Mouse (Mus musculus): ENCODE measurements around the gene Angptl3. TPM values are rescaled to one million over a fixed set of nuclear protein-coding genes. Genes with fewer than 3 reads are reported as not detected.

Angptl3 gene
- total RNA-seq (2015), result 1.7 and 3.2 TPM in 2 replicates
- total RNA-seq (2017), result 2.0 and 3.7 TPM in 2 replicates

DNA sequence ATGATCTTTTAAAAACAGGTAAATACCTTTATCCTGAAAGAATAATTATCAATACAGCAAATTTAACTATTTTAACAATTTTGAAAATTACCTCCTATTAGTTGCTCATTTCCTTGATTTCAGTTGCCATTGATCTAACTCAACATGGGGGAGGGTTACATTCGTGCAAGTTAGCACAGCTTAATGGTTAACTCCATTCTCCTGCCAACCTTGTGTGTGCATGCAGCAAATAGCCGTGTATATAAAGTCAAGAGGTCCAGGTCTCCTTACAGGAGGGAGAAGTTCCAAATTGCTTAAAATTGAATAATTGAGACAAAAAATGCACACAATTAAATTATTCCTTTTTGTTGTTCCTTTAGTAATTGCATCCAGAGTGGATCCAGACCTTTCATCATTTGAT, at the start of gene Angptl3:
Gene Angptl3 (plus strand): TSS at position 269 of the 400 bp plus-strand sequence.
- ATAC-seq (replicated peaks; ENCODE audit: poor library complexity), result no peak

GRCm38 (mm10) chr4:98984701-98985100, 46.1 kb upstream of the Angptl3 start:
- ATAC-seq (replicated peaks; ENCODE audit: poor library complexity), result no peak

GRCm38 (mm10) chr4:98993491-98993890, 37.3 kb upstream of the Angptl3 start:
- ATAC-seq (replicated peaks; ENCODE audit: poor library complexity), result no peak

GRCm38 (mm10) chr4:99005574-99005973, 25.2 kb upstream of the Angptl3 start:
- no peak for ATAC-seq (replicated peaks; ENCODE audit: poor library complexity)

DNA sequence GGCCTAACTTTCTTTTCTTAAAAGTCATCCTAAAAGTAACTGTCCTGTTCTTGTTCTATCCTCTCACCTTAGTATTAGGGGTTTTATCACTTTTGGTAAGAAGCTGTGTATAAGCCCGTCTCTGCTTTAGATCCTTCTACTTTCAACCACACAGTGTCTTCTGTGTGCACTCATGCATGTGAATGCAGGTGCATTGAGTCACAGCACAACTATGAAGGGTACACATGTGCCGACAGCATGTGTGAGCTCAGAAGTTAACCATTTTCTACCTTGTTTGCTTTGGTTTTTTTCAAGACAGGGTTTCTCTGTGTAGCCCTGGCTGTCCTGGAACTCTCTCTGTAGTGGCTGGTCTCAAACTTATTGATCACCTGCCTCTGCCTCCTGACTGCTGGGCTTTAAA, 24.4 kb upstream of the Angptl3 start:
- no peak for ATAC-seq (replicated peaks; ENCODE audit: poor library complexity)

DNA sequence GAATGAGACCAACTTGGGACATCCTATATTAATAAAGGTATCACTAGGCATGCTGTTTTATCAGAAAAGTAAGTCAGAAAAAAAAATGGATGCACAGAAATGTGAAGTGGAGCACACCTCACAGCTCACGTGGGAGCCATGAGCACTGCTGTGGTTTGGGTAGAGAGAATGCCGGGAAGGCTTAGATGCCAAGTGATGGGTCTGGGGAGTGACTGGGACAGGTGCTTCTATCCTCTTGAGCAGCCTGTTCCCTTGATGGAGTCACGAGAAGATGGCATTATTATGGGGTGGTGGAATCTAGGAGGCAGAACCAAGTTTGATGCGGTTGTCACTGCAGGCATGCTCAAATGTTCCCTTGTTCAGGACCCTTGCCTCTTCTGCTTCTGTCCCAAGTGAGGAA, 19.7 kb upstream of the Angptl3 start:
- no peak for ATAC-seq (replicated peaks; ENCODE audit: poor library complexity)

DNA sequence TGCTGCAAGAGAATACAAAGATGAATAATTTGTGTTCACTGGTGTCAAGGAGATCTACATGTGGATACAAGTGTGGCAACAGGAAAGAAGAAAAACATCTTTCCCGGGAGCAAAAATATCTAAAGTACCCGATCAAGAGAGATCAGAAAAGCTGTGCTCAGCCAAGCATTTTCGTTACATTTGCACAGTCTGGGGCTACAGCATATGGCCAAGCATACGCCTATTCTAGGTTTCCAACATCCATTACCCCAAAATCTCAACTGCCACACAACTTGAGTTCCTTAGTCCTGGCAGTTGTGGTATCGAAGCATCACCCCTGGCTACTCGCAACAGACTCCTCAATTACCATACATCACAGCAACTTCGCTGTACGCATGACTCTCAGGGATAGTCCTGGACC, 8.5 kb upstream of the Angptl3 start:
- no peak for ATAC-seq (replicated peaks; ENCODE audit: poor library complexity)

- ATAC-seq (replicated peaks; ENCODE audit: poor library complexity), result 0 out of 2 replicates have a peak, but pooled peaks have one; percentile 20
Observed at GRCm38 (mm10) chr4:99028377-99028776, 2.4 kb upstream of the Angptl3 start.

DNA sequence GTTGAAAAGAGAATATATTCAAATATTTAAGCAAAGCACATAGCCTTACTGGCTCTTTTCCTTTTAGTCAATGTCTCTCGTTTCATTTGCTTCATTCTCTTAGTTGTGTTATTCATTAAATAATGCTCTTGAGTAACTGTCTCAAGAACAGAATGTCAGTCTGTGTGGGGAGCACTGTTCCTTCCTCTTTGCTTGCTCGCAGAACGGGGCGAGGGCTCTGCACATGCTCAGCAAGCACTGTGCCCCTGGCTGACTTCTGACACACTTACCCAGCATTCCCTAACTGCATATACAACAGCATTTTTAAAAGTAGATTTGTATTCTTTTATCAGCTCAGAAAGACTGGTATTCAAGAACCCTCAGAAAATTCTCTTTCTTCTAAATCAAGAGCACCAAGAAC, 2.2 kb downstream of the Angptl3 start:
- ATAC-seq (replicated peaks; ENCODE audit: poor library complexity), result peak; percentile 91

GRCm38 (mm10) chr4:99044854-99045253, 14.1 kb downstream of the Angptl3 start:
- peak; percentile 95 for ATAC-seq (replicated peaks; ENCODE audit: poor library complexity)

GRCm38 (mm10) chr4:99046471-99046870, 15.7 kb downstream of the Angptl3 start:
- no peak for ATAC-seq (replicated peaks; ENCODE audit: poor library complexity)

DNA sequence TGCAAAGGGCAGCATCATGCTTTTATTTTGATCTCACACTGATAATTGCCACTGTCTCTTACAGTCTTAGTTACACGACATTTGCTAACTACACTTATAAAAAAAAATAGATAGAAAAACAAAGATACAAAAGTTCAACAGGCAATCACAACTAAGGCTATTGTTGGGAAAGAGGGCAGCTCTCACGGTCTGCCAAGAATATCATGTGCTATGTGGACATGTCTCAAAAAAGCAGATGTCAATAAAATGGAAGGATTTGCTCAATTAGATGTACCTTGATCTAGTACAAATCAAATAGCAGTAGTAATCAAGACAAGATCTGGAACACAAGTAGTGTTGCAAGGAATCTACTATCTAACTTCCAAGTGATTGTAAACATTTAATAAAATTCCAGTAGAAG, 17.8 kb downstream of the Angptl3 start:
- no peak for ATAC-seq (replicated peaks; ENCODE audit: poor library complexity)

- no peak for ATAC-seq (replicated peaks; ENCODE audit: poor library complexity)
Observed at GRCm38 (mm10) chr4:99064524-99064923, 33.8 kb downstream of the Angptl3 start.

GRCm38 (mm10) chr4:99068806-99069205, 38.1 kb downstream of the Angptl3 start:
- ATAC-seq (replicated peaks; ENCODE audit: poor library complexity), result no peak

- ATAC-seq (replicated peaks; ENCODE audit: poor library complexity), result peak; percentile 20; the same call in 1 of the 2 replicates
Observed at GRCm38 (mm10) chr4:99078005-99078404, 47.3 kb downstream of the Angptl3 start.

- peak; percentile 77 for ATAC-seq (replicated peaks; ENCODE audit: poor library complexity)
Observed at GRCm38 (mm10) chr4:99081169-99081568, 50.4 kb downstream of the Angptl3 start.

DNA sequence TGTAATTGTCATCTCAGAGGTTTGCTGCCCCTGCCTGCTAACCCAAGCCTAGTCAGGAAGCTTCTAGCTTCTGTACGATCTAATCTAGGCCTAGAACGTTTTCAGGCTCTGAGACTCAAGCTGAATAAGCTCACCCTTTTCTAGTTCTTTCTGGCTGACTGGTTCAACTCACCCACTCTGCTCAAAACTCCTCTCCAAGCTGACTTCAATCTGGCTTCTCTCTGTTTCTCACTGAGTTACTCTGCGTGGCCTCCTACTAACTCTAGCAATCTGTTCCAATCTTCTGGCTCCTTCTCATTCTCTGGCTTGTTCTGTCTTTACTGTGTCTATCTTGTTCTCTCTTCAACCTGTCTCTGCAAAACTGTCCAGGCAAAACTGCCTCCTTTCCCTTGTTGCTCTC, 53.1 kb downstream of the Angptl3 start:
- no peak for ATAC-seq (replicated peaks; ENCODE audit: poor library complexity)

DNA sequence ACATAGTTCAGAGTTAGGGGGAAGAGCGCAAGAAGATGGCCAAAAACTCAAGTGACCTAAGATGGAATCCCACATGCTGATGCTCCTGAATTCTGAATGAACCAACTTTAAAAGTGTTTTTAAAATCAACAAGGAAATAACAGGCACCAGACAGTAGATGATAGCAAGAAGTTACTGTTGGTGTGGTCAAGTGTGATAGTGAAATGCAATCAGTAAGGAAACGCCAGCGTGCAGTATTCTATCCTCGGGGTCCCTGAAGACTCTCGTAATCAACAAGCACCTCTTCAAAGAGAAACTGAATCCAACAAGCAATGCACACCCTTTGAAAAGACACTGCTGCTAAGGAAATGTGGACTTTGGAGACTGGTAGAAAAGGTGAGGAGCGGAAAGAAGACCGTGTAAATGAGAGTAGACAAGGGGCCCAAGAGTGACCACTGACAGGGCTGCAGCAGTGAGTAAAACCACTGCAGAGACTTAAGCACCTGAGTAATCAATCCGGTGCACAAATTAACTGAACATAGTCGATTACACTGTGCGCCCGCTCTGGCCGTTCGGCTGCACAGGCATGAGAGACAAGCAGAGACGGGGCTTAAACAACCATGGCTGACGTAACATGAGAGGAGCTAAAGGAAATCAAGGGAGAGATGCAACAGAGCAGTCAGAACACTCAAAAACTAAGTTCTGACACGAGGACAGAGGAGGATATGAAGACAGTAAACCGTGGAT, 57.2 kb downstream of the Angptl3 start:
- peak; percentile 84 for ATAC-seq (replicated peaks; ENCODE audit: poor library complexity)

GRCm38 (mm10) chr4:99091151-99091701, 60.5 kb downstream of the Angptl3 start:
- ATAC-seq (replicated peaks; ENCODE audit: poor library complexity), result peak; percentile 8; the same call in 1 of the 2 replicates

GRCm38 (mm10) chr4:99091777-99092176, 61.0 kb downstream of the Angptl3 start:
- ATAC-seq (replicated peaks; ENCODE audit: poor library complexity), result no peak
